Mouse (Mus musculus): Measurements from ENCODE around the gene Ntrk3.

The Ntrk3 gene

GRCm38 (mm10) chr7:78578111-78578460 is 159.7 kb downstream of the Ntrk3 start:
- peak; percentile 59 for DNase-seq

- peak; percentile 67 for DNase-seq
Measured at GRCm38 (mm10) chr7:78577462-78578110, 160.2 kb downstream of the Ntrk3 start.

GRCm38 (mm10) chr7:78576706-78577461 is 160.9 kb downstream of the Ntrk3 start:
- DNase-seq = peak; percentile 70

- no peak for DNase-seq
Measured at GRCm38 (mm10) chr7:78576169-78576568, 161.6 kb downstream of the Ntrk3 start.

- no peak for DNase-seq
Measured at GRCm38 (mm10) chr7:78575556-78575955, 162.3 kb downstream of the Ntrk3 start.

GRCm38 (mm10) chr7:78571196-78571595 is 166.6 kb downstream of the Ntrk3 start:
- DNase-seq = no peak

GRCm38 (mm10) chr7:78569255-78569618 is 168.6 kb downstream of the Ntrk3 start:
- no peak for DNase-seq

- DNase-seq = peak; percentile 79
Measured at GRCm38 (mm10) chr7:78568411-78569254, 169.2 kb downstream of the Ntrk3 start.

- DNase-seq = peak; percentile 23
Measured at GRCm38 (mm10) chr7:78566617-78567016, 171.2 kb downstream of the Ntrk3 start.

GRCm38 (mm10) chr7:78565386-78565785 is 172.4 kb downstream of the Ntrk3 start:
- DNase-seq = no peak

GRCm38 (mm10) chr7:78558503-78558902 is 179.3 kb downstream of the Ntrk3 start:
- DNase-seq = no peak

- no peak for DNase-seq
Measured at GRCm38 (mm10) chr7:78555532-78555931, 182.3 kb downstream of the Ntrk3 start.

- no peak for DNase-seq
Measured at GRCm38 (mm10) chr7:78549461-78549860, 188.4 kb downstream of the Ntrk3 start.

- no peak for DNase-seq
Measured at GRCm38 (mm10) chr7:78548721-78549120, 189.1 kb downstream of the Ntrk3 start.

GRCm38 (mm10) chr7:78546551-78546950 is 191.3 kb downstream of the Ntrk3 start:
- DNase-seq = no peak

- DNase-seq = no peak
Measured at GRCm38 (mm10) chr7:78542468-78542867, 195.3 kb downstream of the Ntrk3 start.

GRCm38 (mm10) chr7:78530286-78530685 is 207.5 kb downstream of the Ntrk3 start:
- DNase-seq = no peak

- no peak for DNase-seq
Measured at GRCm38 (mm10) chr7:78528008-78528407, 209.8 kb downstream of the Ntrk3 start.

GRCm38 (mm10) chr7:78527564-78527963 is 210.2 kb downstream of the Ntrk3 start:
- DNase-seq = no peak

- DNase-seq = no peak
Measured at GRCm38 (mm10) chr7:78520243-78520927, 217.4 kb downstream of the Ntrk3 start.

- no peak for DNase-seq
Measured at GRCm38 (mm10) chr7:78519689-78520088, 218.1 kb downstream of the Ntrk3 start.

GRCm38 (mm10) chr7:78518760-78519363 is 218.9 kb downstream of the Ntrk3 start:
- no peak for DNase-seq

Measured in thymus, postnatal 4 days (tissue).